Mouse (Mus musculus) ES-E14 (cell line): ENCODE data around the gene F10. TPM values are rescaled to one million over a fixed set of nuclear protein-coding genes. Genes with fewer than 3 reads are reported as not detected.

Experiments used
- DNase-seq: peaks from one replicate; pipeline ENCODE4 v3.0.0-alpha.2; 2013; ENCODE audit warnings: low read depth, low spot score
- H3K27ac ChIP-seq: 2 replicates; pipeline ENCODE4 v1.5.1; 2012; ENCODE audit warnings: low read depth, mild to moderate bottlenecking, low read length, moderate library complexity, mixed read lengths; ENCODE audit not compliant: poor library complexity, insufficient read depth, severe bottlenecking
- H3K36me3 ChIP-seq: 2 replicates; pipeline ENCODE4 v1.6.1; 2012; ENCODE audit warnings: mild to moderate bottlenecking, low read length, moderate library complexity, mixed read lengths; ENCODE audit not compliant: control insufficient read depth, poor library complexity, insufficient read depth, severe bottlenecking
- H3K4me1 ChIP-seq, 2 experiments: fragments of 150-350 bp in 1 of 2; sonication (generic) in 1 of 2; 2 replicates each; pipeline ENCODE4 v1.6.1; 2012; ENCODE audit warnings: low read length in 2 of 2, mild to moderate bottlenecking in 1 of 2, mixed read lengths in 1 of 2; ENCODE audit not compliant: control insufficient read depth in 2 of 2, insufficient read depth in 2 of 2, poor library complexity in 1 of 2
- H3K4me3 ChIP-seq, 2 experiments: fragments of 150-350 bp in 1 of 2; sonication (generic) in 1 of 2; 2 replicates each; pipeline ENCODE4 v1.5.1; 2012; ENCODE audit warnings: low read length in 2 of 2, low read depth in 1 of 2, mild to moderate bottlenecking in 1 of 2, mixed read lengths in 1 of 2; ENCODE audit not compliant: insufficient read depth in 1 of 2, poor library complexity in 1 of 2, severe bottlenecking in 1 of 2
- H3K9ac ChIP-seq: 2 replicates; pipeline ENCODE4 v1.6.1; 2012; ENCODE audit warnings: low read depth, mild to moderate bottlenecking, low read length, mixed read lengths; ENCODE audit not compliant: poor library complexity, insufficient read depth, severe bottlenecking
- H3K9me3 ChIP-seq: fragments of 150-350 bp; sonication (generic); 2 replicates; pipeline ENCODE4 v1.6.1; 2012; ENCODE audit warnings: low read depth, mild to moderate bottlenecking, low read length; ENCODE audit not compliant: control insufficient read depth, insufficient read depth
- CHD2 ChIP-seq: IDR thresholded peaks from 2 replicates; pipeline ENCODE4 v1.6.1; 2014; ENCODE audit warnings: mild to moderate bottlenecking, low read depth, low read length, inconsistent platforms
- HCFC1 ChIP-seq: IDR thresholded peaks from 2 replicates; pipeline ENCODE4 v1.6.1; 2012; ENCODE audit warnings: low read length, inconsistent platforms, borderline replicate concordance; ENCODE audit not compliant: insufficient read depth
- MAFK ChIP-seq: IDR thresholded peaks from 2 replicates; pipeline ENCODE4 v1.6.1; 2014; ENCODE audit warnings: mild to moderate bottlenecking, low read depth, low read length, inconsistent platforms; ENCODE audit not compliant: insufficient read depth
- ZC3H11A ChIP-seq: IDR thresholded peaks from 2 replicates; pipeline ENCODE4 v1.6.1; 2012; ENCODE audit warnings: low read depth, mild to moderate bottlenecking, inconsistent platforms, low read length, borderline replicate concordance
- ZNF384 ChIP-seq: IDR thresholded peaks from 2 replicates; pipeline ENCODE4 v1.6.1; 2012; ENCODE audit warnings: low read depth, low read length, inconsistent platforms
- in situ Hi-C, 2 experiments: fragments of 600-800 bp; cut with MboI; formaldehyde crosslinking; loops; one replicate each; pipeline ENCODE4 v1.15.1; 2025; ENCODE audit warnings: low sequenced_read_pairs in 2 of 2, inconsistent platforms in 1 of 2; ENCODE audit not compliant: unreplicated experiment in 2 of 2
- total RNA-seq: library from RNA; depleted of rRNA; stranded (reverse); fragments of 300-350 nt; gene quantifications from 2 replicates; pipeline ENCODE4 v1.2.3, GENCODE M21; 2012

Gene F10
- total RNA-seq, 1 experiment, result not detected

DNA sequence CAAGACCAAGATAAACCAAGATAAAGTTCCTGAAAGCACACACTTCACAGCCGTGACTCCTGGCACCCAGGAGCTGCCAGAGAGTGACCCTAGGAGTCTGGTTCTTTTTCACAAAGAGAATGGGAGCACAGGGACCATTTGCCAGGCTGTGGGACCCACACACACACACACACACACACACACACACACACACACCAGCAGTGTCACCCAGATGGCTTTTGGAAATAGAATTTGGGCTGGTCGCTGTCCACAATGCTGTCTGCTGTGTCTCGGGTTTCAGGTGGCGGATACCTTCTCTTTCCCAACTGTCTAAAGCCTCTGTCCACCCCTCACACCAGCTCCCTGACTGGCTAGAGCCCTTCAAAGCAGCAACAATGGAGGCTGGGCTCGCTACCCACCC, 42.6 kb upstream of the F10 start:
- H3K4me1 ChIP-seq, result peaks cover 0 to 1% of the 10 kb centered on the region in 2 experiments; a peak in 1 of 4 replicates
- TF ChIP-seq HCFC1, result no peak
- TF ChIP-seq CHD2, result no peak
- TF ChIP-seq ZC3H11A, result no peak
- TF ChIP-seq ZNF384, result no peak
- TF ChIP-seq MAFK, result no peak
- H3K4me3 ChIP-seq, result no peak overlapping the region
- no peaks in the 10 kb centered on the region for H3K9me3 ChIP-seq
- no peaks in the 10 kb centered on the region; the same call in 1 of the 2 replicates for H3K36me3 ChIP-seq
- in situ Hi-C loops, result loop anchor here in 1 of 2 experiments (25.0 kb wide), 1 partner anchor 268 kb away; the partner anchor contains the start of gene Adprhl1
- H3K9ac ChIP-seq, result no peak overlapping the region
- H3K27ac ChIP-seq, result no peak overlapping the region
- no peak for DNase-seq

DNA sequence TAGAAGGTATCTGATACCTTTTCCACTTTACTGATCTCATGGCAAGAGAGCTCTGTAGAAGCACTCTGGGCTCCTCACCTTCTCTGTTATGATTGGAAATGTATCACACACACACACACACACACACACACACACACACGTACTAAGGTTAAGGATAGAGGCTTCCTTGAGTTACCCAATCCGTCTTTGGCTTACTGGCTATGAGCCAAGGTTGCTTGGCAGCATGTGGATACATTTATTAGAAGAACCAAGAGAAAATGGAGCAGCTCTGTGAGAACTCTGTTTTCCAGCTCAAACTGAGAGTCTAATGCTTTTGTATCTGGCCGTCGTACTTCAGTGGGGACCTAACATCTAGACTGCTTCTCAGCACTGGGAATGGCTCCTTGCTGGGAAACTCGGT, 41.6 kb upstream of the F10 start:
- Histone ChIP-seq H3K4me3 (no peak overlapping the region), H3K36me3 (peaks cover 3% of the 10 kb centered on the region; the same call in 1 of the 2 replicates), H3K9me3 (no peaks in the 10 kb centered on the region), H3K27ac (no peak overlapping the region), H3K4me1 (peaks cover 0 to 1% of the 10 kb centered on the region in 2 experiments; a peak in 1 of 4 replicates), H3K9ac (no peak overlapping the region)
- DNase-seq, result no peak
- in situ Hi-C loops, result loop anchor here in 1 of 2 experiments (25.0 kb wide), 1 partner anchor 267 kb away; the partner anchor contains the start of gene Adprhl1
- TF ChIP-seq MAFK (no peak), HCFC1 (no peak), ZC3H11A (no peak), ZNF384 (no peak), CHD2 (no peak)

DNA sequence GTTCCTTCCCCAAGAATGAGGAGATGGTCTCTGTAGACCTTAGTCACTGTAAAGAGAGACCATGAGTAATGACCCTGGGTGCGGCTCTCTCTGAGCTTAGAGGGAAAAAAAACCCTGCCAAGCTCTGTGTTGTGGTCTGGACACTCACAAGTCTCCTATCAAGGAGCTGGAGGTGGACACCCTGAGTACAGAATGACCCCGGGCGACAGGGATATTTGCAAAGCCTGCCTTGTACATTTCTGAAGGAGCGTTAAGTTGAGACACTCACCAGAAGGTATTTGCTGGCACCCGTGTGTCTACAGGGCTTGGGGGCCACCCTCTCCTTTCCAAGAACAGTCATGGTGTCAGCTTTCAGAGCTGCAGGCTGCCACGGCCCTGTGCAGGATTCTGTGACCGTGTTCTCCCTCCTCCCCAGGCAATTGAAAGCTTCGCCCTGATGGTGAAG, 40.3 kb upstream of the F10 start:
- no peak for TF ChIP-seq ZC3H11A
- no peak for TF ChIP-seq HCFC1
- TF ChIP-seq CHD2, result no peak
- TF ChIP-seq MAFK, result no peak
- Histone ChIP-seq H3K4me3 (no peak overlapping the region), H3K27ac (no peak overlapping the region), H3K4me1 (no peaks in the 10 kb centered on the region; a peak in 1 of 4 replicates), H3K9ac (no peak overlapping the region), H3K9me3 (no peaks in the 10 kb centered on the region), H3K36me3 (peaks cover 6% of the 10 kb centered on the region; the same call in 1 of the 2 replicates)
- in situ Hi-C loops, result loop anchor here in 1 of 2 experiments (25.0 kb wide), 1 partner anchor 265 kb away; the partner anchor contains the start of gene Adprhl1
- DNase-seq, result no peak

DNA sequence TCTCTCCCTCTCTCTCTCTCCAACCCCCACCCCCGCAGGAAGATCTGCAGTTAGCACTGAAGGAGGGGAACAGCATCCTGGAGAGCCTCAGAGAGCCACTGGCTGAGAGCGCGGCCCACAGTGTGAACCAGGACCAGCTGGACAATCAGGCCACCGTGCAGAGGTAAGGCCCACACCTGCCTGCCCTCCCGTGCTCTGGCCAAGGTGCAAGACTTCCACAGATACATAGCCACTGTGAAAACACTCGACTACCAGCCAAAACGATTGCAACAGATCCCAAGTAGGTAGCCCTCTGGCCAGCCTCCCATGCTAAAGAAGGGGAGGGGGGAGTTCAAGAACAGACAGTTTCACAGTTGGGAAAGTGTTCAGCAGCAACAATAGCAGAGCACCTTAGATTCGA, 38.8 kb upstream of the F10 start:
- no peak for DNase-seq
- Histone ChIP-seq H3K9ac (no peak overlapping the region), H3K9me3 (no peaks in the 10 kb centered on the region), H3K36me3 (peaks cover 6% of the 10 kb centered on the region; the same call in 1 of the 2 replicates), H3K4me1 (no peaks in the 10 kb centered on the region), H3K27ac (no peak overlapping the region), H3K4me3 (no peak overlapping the region)
- in situ Hi-C loops, result loop anchor here in 1 of 2 experiments (25.0 kb wide), 1 partner anchor 264 kb away; the partner anchor contains the start of gene Adprhl1
- TF ChIP-seq MAFK (no peak), CHD2 (no peak), HCFC1 (no peak), ZC3H11A (no peak), ZNF384 (no peak)

GRCm38 (mm10) chr8:12999793-13000192, 37.3 kb upstream of the F10 start:
- peaks cover 10% of the 10 kb centered on the region; the same call in 1 of the 2 replicates for H3K36me3 ChIP-seq
- in situ Hi-C loops, result loop anchor here in 1 of 2 experiments (25.0 kb wide), 1 partner anchor 263 kb away; the partner anchor contains the start of gene Adprhl1
- H3K27ac ChIP-seq, result no peak overlapping the region
- no peak overlapping the region for H3K9ac ChIP-seq
- H3K9me3 ChIP-seq, result no peaks in the 10 kb centered on the region
- H3K4me1 ChIP-seq, result no peaks in the 10 kb centered on the region
- no peak for TF ChIP-seq HCFC1
- no peak for TF ChIP-seq CHD2
- no peak for TF ChIP-seq MAFK
- no peak for TF ChIP-seq ZNF384
- no peak for TF ChIP-seq ZC3H11A
- no peak for DNase-seq
- no peak overlapping the region for H3K4me3 ChIP-seq
